Mouse (Mus musculus) C2C12 (cell line): ENCODE measurements around the gene Nol4l. TPM values are rescaled to one million over a fixed set of nuclear protein-coding genes. Genes with fewer than 3 reads are reported as not detected.

Source experiments
- H3K27me3 ChIP-seq: one replicate; pipeline ENCODE4 v1.6.1; 2011; ENCODE audit not compliant: control insufficient read depth, insufficient read depth, insufficient read length
- H3K36me3 ChIP-seq: one replicate; pipeline ENCODE4 v1.6.1; 2011; ENCODE audit not compliant: control insufficient read depth, insufficient read depth
- H3K4me3 ChIP-seq: one replicate; pipeline ENCODE4 v1.5.1; 2011; ENCODE audit warnings: mild to moderate bottlenecking, control low read depth; ENCODE audit not compliant: poor library complexity, insufficient read depth, severe bottlenecking
- H3K79me2 ChIP-seq: one replicate; pipeline ENCODE4 v1.6.1; 2011; ENCODE audit not compliant: control insufficient read depth, insufficient read depth
- H3K79me3 ChIP-seq: one replicate; pipeline ENCODE4 v1.6.1; 2011; ENCODE audit warnings: low read depth, control low read depth
- H3ac ChIP-seq: one replicate; pipeline ENCODE3; 2011; ENCODE audit warnings: low read depth; ENCODE audit not compliant: control insufficient read depth, insufficient read length
- CEBPB ChIP-seq: IDR thresholded peaks from one replicate; pipeline ENCODE4 v1.6.1; 2011; ENCODE audit warnings: low read depth, mild to moderate bottlenecking, control low read depth, moderate library complexity
- CTCF ChIP-seq: IDR thresholded peaks from one replicate; pipeline ENCODE4 v1.5.1; 2011; ENCODE audit not compliant: control insufficient read depth, insufficient read depth, insufficient read length
- FOSL1 ChIP-seq: IDR thresholded peaks from one replicate; pipeline ENCODE4 v1.8.0; 2011; ENCODE audit warnings: mild to moderate bottlenecking, low read length; ENCODE audit not compliant: poor library complexity, insufficient read depth, severe bottlenecking
- MAX ChIP-seq: IDR thresholded peaks from one replicate; pipeline ENCODE4 v1.6.1; 2011; ENCODE audit warnings: mild to moderate bottlenecking, control low read depth
- MYOD1 ChIP-seq: IDR thresholded peaks from one replicate; pipeline ENCODE4 v1.6.1; 2011; ENCODE audit warnings: low read depth; ENCODE audit not compliant: control insufficient read depth, insufficient read length
- MYOG ChIP-seq: IDR thresholded peaks from one replicate; pipeline ENCODE4 v1.6.1; 2011; ENCODE audit not compliant: control insufficient read depth, insufficient read length; ENCODE audit errors: extremely low read depth
- USF1 ChIP-seq: IDR thresholded peaks from one replicate; pipeline ENCODE4 v1.6.1; 2011; ENCODE audit warnings: low read depth, mild to moderate bottlenecking, control low read depth, moderate library complexity
- polyA plus RNA-seq: library from polyadenylated mRNA; unstranded; fragments of >200 nt; fragmentation: generic; extraction: Trizol; gene quantifications from one replicate; pipeline ENCODE4 v1.2.1, GENCODE M21; 2012; ENCODE audit warnings: missing spikeins

The Nol4l gene
- polyA plus RNA-seq, 1 experiment = 0.42 TPM

DNA sequence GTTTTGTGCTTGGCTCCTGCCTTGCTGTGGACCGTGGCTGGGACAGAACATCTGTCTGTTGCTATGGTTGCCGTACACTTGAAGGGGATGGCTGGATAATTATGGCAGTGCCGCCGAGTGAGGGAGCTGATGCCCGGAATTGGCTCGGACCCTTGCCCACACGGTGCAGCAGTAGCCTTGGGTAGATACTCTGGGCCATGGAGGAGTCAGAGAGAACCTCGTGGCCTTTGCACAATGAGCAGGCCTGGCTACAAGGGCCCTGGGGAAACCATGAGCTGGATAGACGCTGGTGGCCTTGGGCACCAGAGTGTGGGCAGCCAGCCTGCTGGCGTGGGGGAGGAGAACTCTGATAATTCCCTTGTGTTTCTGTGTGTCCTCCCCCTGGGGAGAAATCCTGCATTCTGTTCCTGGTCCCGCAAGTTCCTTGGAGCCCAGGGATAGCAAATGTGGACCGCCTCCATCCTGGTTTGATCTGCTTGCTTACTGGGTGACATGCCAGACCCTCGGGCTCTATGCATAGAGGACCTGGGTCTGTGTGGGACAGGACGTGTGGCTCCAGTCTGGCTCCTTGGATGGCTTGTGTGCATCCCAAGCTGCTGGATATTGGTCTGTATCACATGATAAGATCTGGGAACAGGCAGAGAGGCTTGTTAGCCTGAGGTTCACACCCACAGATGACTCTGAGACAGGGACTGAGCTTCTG lies 18.6 kb upstream of the Nol4l start:
- H3ac ChIP-seq = no peak overlapping the region
- H3K79me2 ChIP-seq = no peaks in the 10 kb centered on the region
- H3K79me3 ChIP-seq = no peaks in the 10 kb centered on the region
- TF ChIP-seq MYOG (no peak), FOSL1 (no peak), CTCF (no peak), MYOD1 (no peak)
- H3K4me3 ChIP-seq = no peak overlapping the region
- H3K36me3 ChIP-seq = no peaks in the 10 kb centered on the region
- H3K27me3 ChIP-seq = no peaks in the 10 kb centered on the region

DNA sequence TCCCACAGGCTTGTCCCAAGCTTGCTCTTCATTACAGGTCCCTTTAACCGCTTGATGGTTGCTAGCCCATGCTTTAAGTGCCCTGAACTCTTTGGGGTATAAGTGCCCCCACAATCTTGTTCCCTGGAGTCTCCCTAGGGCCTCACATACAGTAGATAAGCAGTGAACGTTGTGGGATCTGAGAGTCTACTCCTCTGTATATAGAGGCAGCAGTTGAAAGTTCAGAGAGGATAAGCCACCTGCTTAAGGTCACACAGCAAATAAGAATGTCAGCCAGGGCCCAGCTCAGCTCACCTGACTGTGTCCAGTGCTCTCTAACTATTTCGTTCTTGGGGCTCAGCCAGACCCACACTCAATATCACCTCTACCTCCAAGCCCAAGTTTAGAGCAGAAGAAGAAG lies 17.9 kb upstream of the Nol4l start:
- Histone ChIP-seq H3K36me3 (no peaks in the 10 kb centered on the region), H3K4me3 (no peak overlapping the region), H3K27me3 (no peaks in the 10 kb centered on the region), H3K79me2 (no peaks in the 10 kb centered on the region), H3ac (no peak overlapping the region), H3K79me3 (no peaks in the 10 kb centered on the region)
- no peak for TF ChIP-seq USF1
- TF ChIP-seq CTCF = no peak
- TF ChIP-seq CEBPB = no peak
- TF ChIP-seq MYOG = no peak
- no peak for TF ChIP-seq FOSL1
- TF ChIP-seq MAX = no peak
- no peak for TF ChIP-seq MYOD1

DNA sequence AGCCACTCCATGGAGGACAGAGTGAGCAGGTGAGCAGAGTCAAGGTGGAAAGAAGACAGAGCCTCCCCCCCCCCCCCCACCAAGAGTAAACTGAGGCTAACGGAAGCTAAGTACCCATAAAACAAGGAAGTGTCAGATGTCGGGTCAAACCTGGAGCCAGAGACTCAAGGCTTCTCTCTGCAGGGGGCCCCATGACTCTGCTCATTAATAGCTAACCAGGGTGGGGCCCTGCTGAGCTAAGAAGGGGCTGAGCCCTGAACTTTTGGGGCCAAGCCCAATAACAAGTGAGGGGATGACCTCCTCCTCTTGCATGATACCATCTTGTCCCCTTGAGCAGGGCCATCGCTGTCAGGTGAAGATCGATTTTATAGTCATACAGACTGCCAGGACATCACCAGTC lies 17.2 kb upstream of the Nol4l start:
- H3K36me3 ChIP-seq = no peaks in the 10 kb centered on the region
- no peak overlapping the region for H3K4me3 ChIP-seq
- H3K79me2 ChIP-seq = no peaks in the 10 kb centered on the region
- no peaks in the 10 kb centered on the region for H3K27me3 ChIP-seq
- TF ChIP-seq MAX (no peak), CEBPB (no peak), CTCF (no peak), USF1 (no peak), MYOD1 (no peak), MYOG (no peak), FOSL1 (no peak)
- H3ac ChIP-seq = no peak overlapping the region
- H3K79me3 ChIP-seq = no peaks in the 10 kb centered on the region

DNA sequence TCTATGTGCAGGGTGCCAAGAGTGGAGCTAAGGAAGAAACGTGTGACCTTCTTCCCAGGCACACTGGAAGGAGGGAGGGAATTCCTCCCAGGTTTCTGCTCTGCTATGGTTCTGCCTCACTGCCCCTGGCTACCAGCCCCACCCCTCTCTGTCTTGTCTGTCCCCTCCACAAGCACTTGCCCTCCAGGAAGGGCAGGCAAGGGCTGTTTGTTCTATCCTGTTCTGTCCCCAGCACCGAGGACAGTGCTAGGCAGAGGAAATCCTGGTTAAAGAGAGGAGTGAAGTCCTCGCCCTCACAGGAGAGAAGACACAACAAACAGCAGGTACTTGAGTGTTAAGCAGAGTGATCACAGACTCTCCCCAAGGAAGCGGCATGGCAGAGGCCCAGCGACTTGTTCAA lies 16.7 kb upstream of the Nol4l start:
- H3K36me3 ChIP-seq = no peaks in the 10 kb centered on the region
- TF ChIP-seq USF1 (no peak), MYOG (no peak)

DNA sequence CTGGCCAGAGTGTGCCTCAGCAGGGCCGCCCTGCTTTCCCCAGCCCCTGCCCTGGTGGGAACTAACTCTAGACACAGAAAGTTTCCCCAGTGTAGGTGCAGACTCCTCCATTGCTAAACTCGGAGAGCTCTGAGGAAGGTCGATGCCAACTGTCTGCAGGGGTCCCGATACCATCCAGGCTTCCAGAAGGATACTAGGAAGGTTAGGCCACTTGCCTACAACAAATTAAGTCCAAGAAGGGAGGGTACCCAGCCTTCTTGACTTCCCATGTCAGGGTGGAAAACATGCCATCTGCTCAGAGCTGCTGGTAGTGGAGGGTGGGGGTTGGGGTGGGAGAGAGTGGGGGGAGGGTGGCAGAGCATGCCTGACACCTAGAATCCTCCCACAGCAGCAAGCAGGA lies 15.0 kb upstream of the Nol4l start:
- H3K79me2 ChIP-seq = no peaks in the 10 kb centered on the region
- no peaks in the 10 kb centered on the region for H3K79me3 ChIP-seq

More for the DNA sequence above, 16.7 kb upstream of the Nol4l start:
- Histone ChIP-seq H3ac (no peak overlapping the region), H3K79me3 (no peaks in the 10 kb centered on the region), H3K79me2 (no peaks in the 10 kb centered on the region), H3K4me3 (no peak overlapping the region), H3K27me3 (no peaks in the 10 kb centered on the region)

More for the DNA sequence above, 15.0 kb upstream of the Nol4l start:
- TF ChIP-seq CEBPB = no peak
- TF ChIP-seq USF1 = no peak
- TF ChIP-seq FOSL1 = no peak
- no peak for TF ChIP-seq MYOG
- no peak for TF ChIP-seq MAX
- TF ChIP-seq MYOD1 = no peak
- no peak for TF ChIP-seq CTCF
- no peak overlapping the region for H3ac ChIP-seq
- H3K4me3 ChIP-seq = no peak overlapping the region
- H3K36me3 ChIP-seq = no peaks in the 10 kb centered on the region
- no peaks in the 10 kb centered on the region for H3K27me3 ChIP-seq
